Mouse (Mus musculus): ENCODE measurements around the gene Rpl3l.

DNA sequence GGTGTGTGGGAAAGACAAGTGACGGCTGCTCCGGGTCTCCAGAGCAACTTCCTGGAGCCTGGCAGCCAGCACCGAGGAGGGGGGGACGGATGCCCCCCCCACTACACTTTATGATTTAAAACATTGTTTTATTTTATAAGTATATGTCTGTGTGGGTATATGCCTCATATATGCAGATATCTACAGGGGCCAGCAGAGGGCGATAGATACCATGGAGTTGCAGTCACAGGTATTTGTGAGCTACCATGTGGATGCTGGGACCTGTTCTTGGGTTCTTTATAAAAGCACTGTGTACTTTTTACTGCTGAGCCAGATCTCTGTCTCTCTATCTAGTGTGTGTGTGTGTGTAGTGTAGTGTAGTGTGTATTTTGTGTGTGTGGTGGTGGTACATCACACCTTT lies 45.6 kb downstream of the Rpl3l start:
- TF ChIP-seq ZNF384 (IDR thresholded peaks at IDR 0.05; ENCODE audit: low read depth, low read length) = no peak
- TF ChIP-seq MAFK (IDR thresholded peaks at IDR 0.05; ENCODE audit: insufficient read depth, low read depth, low read length) = no peak
- 0 out of 2 replicates have a peak, but pooled peaks have one; percentile 19 for TF ChIP-seq ZC3H11A (IDR thresholded peaks at IDR 0.05; ENCODE audit: borderline replicate concordance, low read depth, low read length)
- TF ChIP-seq CHD2 (IDR thresholded peaks at IDR 0.05; ENCODE audit: low read depth, low read length) = no peak

Data from ES-E14 (cell line).